Mouse (Mus musculus) kidney, adult 2 months (tissue): ENCODE measurements around the gene Paqr3. TPM values are rescaled to one million over a fixed set of nuclear protein-coding genes. Genes with fewer than 3 reads are reported as not detected.

Experiments used
- DNase-seq: peaks from one replicate; pipeline ENCODE4 v3.0.0; 2021
- H3K27ac ChIP-seq: fragments of 200-500 bp; 2 replicates; pipeline ENCODE4 v1.5.1; 2012; ENCODE audit warnings: low read depth, low read length, control low read depth, inconsistent platforms; ENCODE audit not compliant: insufficient read depth
- H3K27me3 ChIP-seq: fragments of 200-500 bp; replicated peaks from 2 replicates; pipeline ENCODE4 v1.6.1; 2012; ENCODE audit warnings: mild to moderate bottlenecking, moderate library complexity, low read length, inconsistent platforms; ENCODE audit not compliant: control insufficient read depth, insufficient read depth
- H3K36me3 ChIP-seq: fragments of 200-500 bp; 2 replicates; pipeline ENCODE4 v1.6.1; 2012; ENCODE audit warnings: mild to moderate bottlenecking, moderate library complexity, low read length, inconsistent platforms; ENCODE audit not compliant: control insufficient read depth, insufficient read depth
- H3K4me1 ChIP-seq: fragments of 200-500 bp; 2 replicates; pipeline ENCODE4 v1.6.1; 2011; ENCODE audit warnings: low read length; ENCODE audit not compliant: control insufficient read depth, insufficient read depth
- H3K4me3 ChIP-seq: fragments of 200-500 bp; 2 replicates; pipeline ENCODE4 v1.5.1; 2011; ENCODE audit warnings: mild to moderate bottlenecking, low read depth, low read length, control low read depth; ENCODE audit not compliant: insufficient read depth
- CTCF ChIP-seq: fragments of 200-500 bp; conservative IDR thresholded peaks from 2 replicates; pipeline ENCODE4 v1.5.1; 2011; ENCODE audit warnings: low read depth, mild to moderate bottlenecking, control low read depth, low read length, moderate library complexity, mixed read lengths; ENCODE audit not compliant: insufficient read depth, insufficient read length
- POLR2A ChIP-seq: fragments of 200-500 bp; IDR thresholded peaks from one replicate; pipeline ENCODE4 v1.6.1; 2011; ENCODE audit warnings: low read depth, low read length, control low read depth
- WGBS: fragments of 180-500 bp; shearing (Covaris S2); methylation state at CpG from one replicate; pipeline ENCODE4 v1.1.7; 2018; 5-methylcytosine and 5-hydroxymethylcytosine counted together
- polyA plus RNA-seq: library from polyadenylated mRNA; depleted of rRNA; stranded (reverse); fragments of >200 nt; gene quantifications from 2 replicates; pipeline ENCODE4 v1.2.3, GENCODE M21; 2012; rRNA removed

Paqr3 gene
- polyA plus RNA-seq: 3.4 and 4.7 TPM in 2 replicates

DNA sequence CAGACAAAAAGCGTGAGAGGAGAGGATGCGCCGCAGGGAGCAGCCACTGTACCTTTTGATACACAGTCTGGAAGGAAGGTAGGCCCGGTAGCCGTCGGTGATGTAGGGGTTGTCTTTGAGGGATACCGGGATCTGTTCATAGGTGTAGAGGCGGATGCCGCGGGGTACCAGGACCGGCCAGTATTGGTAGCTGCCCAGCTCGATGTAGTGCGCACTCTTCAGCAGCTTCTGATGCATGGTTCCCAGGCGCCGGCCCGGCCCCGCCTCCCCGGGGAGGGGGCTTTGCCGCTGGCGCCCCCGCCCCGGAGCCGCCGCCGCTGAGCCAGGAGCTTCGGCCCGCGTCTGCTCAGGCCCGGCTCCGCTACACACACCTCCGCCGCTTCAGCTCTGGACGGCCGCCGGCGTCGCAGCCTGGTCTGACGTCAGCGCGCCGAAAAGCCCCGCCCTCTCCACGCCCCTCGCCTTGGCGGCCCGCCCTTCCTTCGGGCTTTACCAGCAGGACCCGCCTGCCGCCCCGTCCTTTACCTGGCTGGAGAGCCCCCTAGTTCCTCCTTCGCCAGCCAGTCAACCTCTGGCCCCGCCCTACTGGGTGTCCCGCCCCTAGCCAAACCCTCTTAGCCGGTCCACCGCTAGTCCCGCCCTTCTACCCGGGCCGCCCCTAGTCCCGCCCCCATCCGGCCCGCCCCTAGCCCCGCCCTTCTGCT lies at the start of gene Paqr3:
Paqr3 (minus strand) TSS at position 390 of the 704 bp plus-strand sequence.
- TF ChIP-seq POLR2A: no peak
- TF ChIP-seq CTCF: no peak
- Histone ChIP-seq H3K4me3 (peak within 1 kb of the TSS; percentile 68), H3K36me3 (no peaks in the 10 kb centered on the region), H3K27ac (no peak within 1 kb of the TSS), H3K27me3 (no peaks in the 10 kb centered on the region), H3K4me1 (peaks cover 3% of the 10 kb centered on the region; the same call in 1 of the 2 replicates)
- DNase-seq: peak; percentile 99
- 1% methylated on average over 61 of the region's 62 CpGs for WGBS

DNA sequence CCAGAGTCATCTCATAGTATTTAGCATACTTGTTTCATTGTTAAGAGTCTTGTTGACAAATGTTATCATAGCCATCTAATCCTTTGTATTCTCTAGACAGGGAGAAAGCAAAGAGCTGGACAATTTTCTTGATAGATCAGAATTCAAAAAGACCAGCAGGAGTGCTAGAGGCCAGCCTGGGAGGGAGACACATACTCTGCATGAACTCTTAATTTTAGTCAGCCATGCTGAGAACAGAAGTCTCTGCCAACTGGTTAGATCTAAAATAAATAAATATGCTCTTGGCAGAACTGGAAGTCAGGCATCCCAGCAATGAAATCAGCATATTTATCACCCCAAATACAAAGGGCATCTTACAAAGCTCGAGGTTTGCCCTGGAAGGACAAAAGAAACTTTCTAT lies 43.3 kb upstream of the Paqr3 start:
- WGBS: 37% methylated on average over 1 of the region's 1 CpGs
- DNase-seq: no peak
- Histone ChIP-seq H3K27ac (no peak overlapping the region), H3K4me1 (no peaks in the 10 kb centered on the region), H3K4me3 (no peak overlapping the region), H3K36me3 (no peaks in the 10 kb centered on the region), H3K27me3 (no peaks in the 10 kb centered on the region)
- TF ChIP-seq POLR2A (no peak), CTCF (no peak)

DNA sequence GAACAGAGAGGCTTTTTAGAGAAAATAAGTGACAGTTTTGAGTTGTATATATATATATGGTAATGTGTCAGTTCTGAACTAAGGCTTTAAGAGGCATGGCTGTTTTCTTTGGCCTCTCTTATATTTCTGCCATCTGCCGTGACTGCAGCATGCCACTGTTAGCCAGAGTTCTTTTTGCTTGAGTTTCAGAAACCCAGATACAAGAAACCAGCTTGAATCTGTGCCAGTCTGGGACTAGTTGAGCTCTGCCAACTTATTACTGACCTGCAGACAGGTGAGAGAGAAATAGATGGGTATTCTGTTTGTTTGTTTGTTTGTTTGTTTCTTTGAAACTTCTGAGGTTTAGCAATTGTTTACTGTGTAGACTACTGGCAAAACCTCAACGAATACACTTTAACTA lies 23.9 kb upstream of the Paqr3 start:
- 81% methylated on average over 2 of the region's 2 CpGs for WGBS
- Histone ChIP-seq H3K4me3 (no peak overlapping the region), H3K27ac (no peak overlapping the region), H3K4me1 (no peaks in the 10 kb centered on the region), H3K27me3 (no peaks in the 10 kb centered on the region), H3K36me3 (no peaks in the 10 kb centered on the region)
- no peak for DNase-seq
- TF ChIP-seq CTCF (no peak), POLR2A (no peak)

DNA sequence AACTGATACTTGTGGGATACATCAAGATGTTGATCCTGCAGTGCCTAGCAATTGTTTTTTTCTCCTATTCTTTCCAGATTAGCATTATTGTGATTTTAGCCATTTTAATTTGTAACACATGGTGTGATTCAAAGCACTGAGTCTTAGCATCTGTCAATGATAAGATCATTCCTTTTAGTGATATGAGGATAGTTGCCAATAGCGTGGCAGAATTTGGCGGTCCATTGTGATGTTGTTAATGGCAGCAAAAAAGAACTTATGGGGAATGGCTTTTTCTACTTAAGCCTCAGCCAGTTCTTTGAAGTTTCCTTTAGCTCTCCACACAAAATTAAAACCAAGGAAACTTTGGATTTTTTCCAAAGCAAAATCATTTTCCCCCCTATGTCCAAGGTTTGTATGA lies 18.2 kb upstream of the Paqr3 start:
- Histone ChIP-seq H3K4me1 (no peaks in the 10 kb centered on the region), H3K27me3 (no peaks in the 10 kb centered on the region), H3K4me3 (no peak overlapping the region), H3K36me3 (no peaks in the 10 kb centered on the region), H3K27ac (no peak overlapping the region)
- DNase-seq: no peak
- 96% methylated on average over 2 of the region's 2 CpGs for WGBS
- TF ChIP-seq CTCF: no peak
- TF ChIP-seq POLR2A: no peak

DNA sequence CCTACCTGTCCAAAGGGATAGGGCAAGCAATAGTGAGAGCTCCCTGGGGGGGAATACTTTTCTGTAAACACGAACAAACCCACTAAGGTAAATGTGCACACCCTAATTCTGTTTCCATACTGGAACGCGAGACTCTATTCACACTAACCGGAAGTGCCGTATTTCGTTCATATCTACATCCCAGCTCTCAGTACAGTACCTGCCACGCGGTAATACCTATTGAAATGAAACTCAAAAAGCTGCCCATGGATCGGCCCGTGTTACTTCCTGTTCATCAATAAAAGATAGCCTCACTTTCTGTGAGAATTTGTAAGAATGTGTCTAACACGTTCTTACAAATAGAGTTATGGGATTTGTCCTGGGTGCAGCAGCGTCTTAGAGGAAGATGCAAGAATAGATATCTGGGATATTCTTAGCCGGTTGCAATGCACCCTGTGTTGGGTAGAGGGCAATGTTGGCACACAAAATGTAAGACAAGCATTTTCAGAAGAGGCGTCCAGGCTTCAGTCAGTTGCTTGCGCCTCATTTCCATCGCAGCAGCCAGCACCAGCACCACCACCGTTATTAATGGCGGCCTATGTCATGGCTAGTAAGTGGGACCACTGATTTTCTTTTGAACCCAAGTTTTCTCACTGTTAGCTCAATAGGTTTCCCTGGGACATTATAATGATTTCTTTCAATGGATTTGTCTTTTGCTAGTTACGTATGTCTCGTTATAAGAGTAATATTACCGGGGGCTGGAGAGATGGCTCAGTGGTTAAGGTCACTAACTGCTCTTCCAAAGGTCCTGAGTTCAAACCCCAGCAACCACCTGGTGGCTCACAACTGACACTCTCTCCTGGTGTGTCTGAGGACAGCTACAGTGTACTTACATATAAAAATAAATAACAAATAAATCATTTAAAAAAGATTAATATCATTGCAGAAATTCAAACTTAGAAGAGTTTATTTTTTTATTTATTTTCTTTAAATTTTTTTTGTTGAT lies 17.1 kb upstream of the Paqr3 start:
- TF ChIP-seq CTCF: peak; percentile 67
- no peak for TF ChIP-seq POLR2A
- Histone ChIP-seq H3K4me3 (no peak overlapping the region), H3K27ac (no peak overlapping the region), H3K27me3 (no peaks in the 10 kb centered on the region), H3K4me1 (no peaks in the 10 kb centered on the region), H3K36me3 (no peaks in the 10 kb centered on the region)
- peak; percentile 53 for DNase-seq
- WGBS: 44% methylated on average over 21 of the region's 21 CpGs

DNA sequence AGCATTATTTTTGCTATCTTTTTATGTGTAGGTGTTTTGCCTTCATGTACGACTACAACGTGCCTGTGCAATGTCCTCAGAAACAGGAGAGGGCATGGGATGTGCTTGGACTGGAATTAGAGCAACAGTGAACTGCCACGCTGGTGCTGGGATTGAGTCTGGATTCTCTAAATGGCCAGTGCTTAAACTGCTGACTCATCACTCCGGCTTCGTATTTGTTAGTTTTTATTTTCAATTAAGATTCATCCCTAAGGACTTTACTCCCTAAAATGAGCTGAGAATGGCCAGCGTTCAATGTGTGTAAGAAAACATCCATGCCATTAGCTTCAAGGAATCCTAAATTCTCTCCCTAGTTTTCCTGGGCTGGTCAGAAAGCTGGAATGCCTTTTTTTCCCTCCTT lies 15.9 kb upstream of the Paqr3 start:
- Histone ChIP-seq H3K4me3 (no peak overlapping the region), H3K4me1 (no peaks in the 10 kb centered on the region), H3K27ac (no peak overlapping the region), H3K36me3 (no peaks in the 10 kb centered on the region), H3K27me3 (no peaks in the 10 kb centered on the region)
- no peak for DNase-seq
- TF ChIP-seq POLR2A: no peak
- no peak for TF ChIP-seq CTCF
- 64% methylated on average over 6 of the region's 6 CpGs for WGBS

DNA sequence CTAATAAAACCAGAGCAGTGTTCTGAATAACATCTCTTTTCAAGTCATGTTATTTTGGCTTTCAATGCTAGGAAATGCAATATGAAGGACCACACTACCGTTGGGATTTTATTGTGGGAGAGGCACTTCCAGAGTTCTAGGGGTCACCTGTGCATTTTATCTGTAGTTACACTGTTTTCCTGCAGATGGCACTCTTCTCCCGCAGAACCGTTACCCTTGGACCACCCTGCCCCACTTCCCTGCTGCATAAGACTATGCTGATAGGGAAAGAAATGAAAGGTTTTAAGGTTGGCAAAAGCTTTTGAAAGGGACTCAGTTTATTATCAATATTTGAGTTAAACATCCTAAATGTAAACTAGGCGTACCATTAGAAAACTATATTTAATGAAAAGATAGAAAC lies 14.6 kb upstream of the Paqr3 start:
- H3K4me3 ChIP-seq: no peak overlapping the region
- no peaks in the 10 kb centered on the region for H3K27me3 ChIP-seq
- peak; percentile 66 for TF ChIP-seq CTCF
- no peak for TF ChIP-seq POLR2A
- peak; percentile 18 for DNase-seq
- no peaks in the 10 kb centered on the region for H3K36me3 ChIP-seq
- 25% methylated on average over 4 of the region's 4 CpGs for WGBS
- H3K4me1 ChIP-seq: no peaks in the 10 kb centered on the region
- no peak overlapping the region for H3K27ac ChIP-seq
